Mouse (Mus musculus) MEL (cell line): Measurements from ENCODE around the gene Map3k1. TPM values are rescaled to one million over a fixed set of nuclear protein-coding genes. Genes with fewer than 3 reads are reported as not detected.

Source experiments
- DNase-seq: peaks from one replicate; pipeline ENCODE4 v3.0.0; 2011; ENCODE audit warnings: low read depth, low spot score
- H3K27ac ChIP-seq: 2 replicates; pipeline ENCODE4 v1.5.1; 2012; ENCODE audit warnings: low read depth, mild to moderate bottlenecking, control low read depth, low read length, moderate library complexity; ENCODE audit not compliant: control insufficient read depth
- H3K27me3 ChIP-seq, 2 experiments: fragments of 150-350 bp in 1 of 2; sonication (generic) in 1 of 2; 2 replicates each; pipeline ENCODE4 v1.6.1; 2012; ENCODE audit warnings: low read length in 2 of 2, mild to moderate bottlenecking in 2 of 2, improper control_type of control experiment in 1 of 2, moderate library complexity in 1 of 2; ENCODE audit not compliant: insufficient read depth in 2 of 2, control insufficient read depth in 1 of 2
- H3K36me3 ChIP-seq, 2 experiments: 2 replicates each; pipeline ENCODE4 v1.6.1; 2012 to 2014; ENCODE audit warnings: low read length in 2 of 2, improper control_type of control experiment in 1 of 2, inconsistent platforms in 1 of 2, mild to moderate bottlenecking in 1 of 2; ENCODE audit not compliant: insufficient read depth in 2 of 2, control insufficient read depth in 1 of 2
- H3K4me1 ChIP-seq, 2 experiments: fragments of 150-350 bp in 1 of 2; sonication (generic) in 1 of 2; 2 replicates each; pipeline ENCODE4 v1.6.1; 2012; ENCODE audit warnings: low read length in 2 of 2, improper control_type of control experiment in 1 of 2, mild to moderate bottlenecking in 1 of 2; ENCODE audit not compliant: insufficient read depth in 2 of 2, control insufficient read depth in 1 of 2
- H3K4me3 ChIP-seq, 2 experiments: fragments of 150-350 bp in 1 of 2; sonication (generic) in 1 of 2; 2 replicates each; pipeline ENCODE4 v1.5.1; 2012; ENCODE audit warnings: low read depth in 2 of 2, low read length in 2 of 2, mild to moderate bottlenecking in 2 of 2, moderate library complexity in 2 of 2, control low read depth in 1 of 2, improper control_type of control experiment in 1 of 2; ENCODE audit not compliant: control insufficient read depth in 1 of 2, insufficient read depth in 1 of 2
- H3K79me2 ChIP-seq: 2 replicates; pipeline ENCODE4 v1.6.1; 2012; ENCODE audit warnings: mild to moderate bottlenecking, low read length, moderate library complexity; ENCODE audit not compliant: control insufficient read depth, poor library complexity, insufficient read depth
- H3K9ac ChIP-seq: 2 replicates; pipeline ENCODE4 v1.6.1; 2012; ENCODE audit warnings: low read depth, mild to moderate bottlenecking, control low read depth, low read length, moderate library complexity; ENCODE audit not compliant: control insufficient read depth, poor library complexity, severe bottlenecking
- H3K9me3 ChIP-seq: fragments of 150-350 bp; sonication (generic); replicated peaks from 2 replicates; pipeline ENCODE4 v1.6.1; 2012; ENCODE audit warnings: mild to moderate bottlenecking, low read length, improper control_type of control experiment, moderate library complexity; ENCODE audit not compliant: insufficient read depth
- CHD1 ChIP-seq: IDR thresholded peaks from 2 replicates; pipeline ENCODE4 v1.6.1; 2012; ENCODE audit warnings: low read depth, mild to moderate bottlenecking, inconsistent platforms, low read length, improper control_type of control experiment
- CTCF ChIP-seq, 3 experiments: IDR thresholded peaks in 2 of 3; conservative IDR thresholded peaks in 1 of 3; 2 replicates each; pipeline ENCODE4 v1.5.1; 2011 to 2012; ENCODE audit warnings: low read length in 3 of 3, low read depth in 2 of 3, mild to moderate bottlenecking in 2 of 3, improper control_type of control experiment in 1 of 3, inconsistent platforms in 1 of 3, mixed read lengths in 1 of 3, moderate library complexity in 1 of 3; ENCODE audit not compliant: control insufficient read depth in 1 of 3, insufficient read depth in 1 of 3, poor library complexity in 1 of 3, severe bottlenecking in 1 of 3
- E2F4 ChIP-seq: IDR thresholded peaks from 2 replicates; pipeline ENCODE4 v1.6.1; 2011; ENCODE audit warnings: low read depth, low read length, improper control_type of control experiment, borderline replicate concordance
- EP300 ChIP-seq, 2 experiments: IDR thresholded peaks; 2 replicates each; pipeline ENCODE4 v1.6.1; 2011; ENCODE audit warnings: improper control_type of control experiment in 2 of 2, low read length in 2 of 2, low read depth in 1 of 2, mild to moderate bottlenecking in 1 of 2
- KAT2A ChIP-seq: conservative IDR thresholded peaks from 2 replicates; pipeline ENCODE4 v1.6.1; 2012; ENCODE audit warnings: low read depth, low read length, improper control_type of control experiment, inconsistent platforms
- MAX ChIP-seq: IDR thresholded peaks from 2 replicates; pipeline ENCODE4 v1.6.1; 2011; ENCODE audit warnings: low read length, improper control_type of control experiment
- MEF2A ChIP-seq: IDR thresholded peaks from 2 replicates; pipeline ENCODE4 v1.6.1; 2014; ENCODE audit warnings: low read depth, mild to moderate bottlenecking, inconsistent platforms, low read length, improper control_type of control experiment; ENCODE audit not compliant: poor library complexity, insufficient replicate concordance, severe bottlenecking; ENCODE audit errors: extremely low read depth
- MXI1 ChIP-seq: IDR thresholded peaks from 2 replicates; pipeline ENCODE4 v1.6.1; 2011; ENCODE audit warnings: mild to moderate bottlenecking, low read depth, low read length, improper control_type of control experiment
- MYB ChIP-seq: IDR thresholded peaks from 2 replicates; pipeline ENCODE4 v1.6.1; 2011; ENCODE audit warnings: mild to moderate bottlenecking, low read depth, low read length, improper control_type of control experiment
- MYC ChIP-seq: IDR thresholded peaks from 2 replicates; pipeline ENCODE4 v1.6.1; 2011; ENCODE audit warnings: low read depth, mild to moderate bottlenecking, low read length, improper control_type of control experiment, moderate library complexity
- NELFE ChIP-seq: IDR thresholded peaks from 2 replicates; pipeline ENCODE4 v1.6.1; 2011; ENCODE audit warnings: low read depth, low read length, improper control_type of control experiment
- POLR2A ChIP-seq, 2 experiments: IDR thresholded peaks; 2 replicates each; pipeline ENCODE4 v1.6.1; 2011 to 2012; ENCODE audit warnings: low read length in 2 of 2, mild to moderate bottlenecking in 2 of 2, control low read depth in 1 of 2, improper control_type of control experiment in 1 of 2, low read depth in 1 of 2, moderate library complexity in 1 of 2; ENCODE audit not compliant: control insufficient read depth in 1 of 2, insufficient read depth in 1 of 2, poor library complexity in 1 of 2
- POLR2AphosphoS5 ChIP-seq: IDR thresholded peaks from 2 replicates; pipeline ENCODE4 v1.6.1; 2012; ENCODE audit warnings: low read depth, borderline replicate concordance, mild to moderate bottlenecking, inconsistent platforms, low read length, moderate library complexity, mixed read lengths
- RAD21 ChIP-seq: IDR thresholded peaks from 2 replicates; pipeline ENCODE4 v1.6.1; 2011; ENCODE audit warnings: mild to moderate bottlenecking, low read depth, low read length, improper control_type of control experiment
- RCOR1 ChIP-seq: IDR thresholded peaks from 2 replicates; pipeline ENCODE4 v1.6.1; 2012; ENCODE audit warnings: low read depth, mild to moderate bottlenecking, inconsistent platforms, low read length, improper control_type of control experiment
- SMC3 ChIP-seq: IDR thresholded peaks from 2 replicates; pipeline ENCODE4 v1.6.1; 2011; ENCODE audit warnings: low read depth, low read length, improper control_type of control experiment
- TCF12 ChIP-seq: IDR thresholded peaks from 2 replicates; pipeline ENCODE4 v1.6.1; 2014; ENCODE audit warnings: low read depth, mild to moderate bottlenecking, inconsistent platforms, low read length, improper control_type of control experiment, moderate library complexity
- USF2 ChIP-seq, 2 experiments: IDR thresholded peaks; 2 replicates each; pipeline ENCODE4 v1.6.1; 2011 to 2012; ENCODE audit warnings: improper control_type of control experiment in 2 of 2, low read length in 2 of 2, borderline replicate concordance in 1 of 2, inconsistent platforms in 1 of 2, low read depth in 1 of 2, mild to moderate bottlenecking in 1 of 2; ENCODE audit not compliant: insufficient read depth in 1 of 2
- ZC3H11A ChIP-seq: IDR thresholded peaks from 2 replicates; pipeline ENCODE4 v1.6.1; 2012; ENCODE audit warnings: low read depth, mild to moderate bottlenecking, inconsistent platforms, low read length, improper control_type of control experiment
- ZKSCAN1 ChIP-seq: IDR thresholded peaks from 2 replicates; pipeline ENCODE4 v1.6.1; 2012; ENCODE audit warnings: low read depth, mild to moderate bottlenecking, inconsistent platforms, low read length, improper control_type of control experiment, moderate library complexity
- ZNF384 ChIP-seq: IDR thresholded peaks from 2 replicates; pipeline ENCODE4 v1.6.1; 2012; ENCODE audit warnings: low read depth, mild to moderate bottlenecking, inconsistent platforms, low read length, improper control_type of control experiment
- polyA plus RNA-seq, 2 experiments: library from polyadenylated mRNA; stranded (reverse) in 1 of 2; unstranded in 1 of 2; fragments of >175 nt in 1 of 2; fragments of >200 nt in 1 of 2; gene quantifications; 2 replicates each; pipeline versions ENCODE4 v1.2.1 to v1.2.4; 2012; ENCODE audit warnings: low replicate concordance in 2 of 2, low read depth in 1 of 2; ENCODE audit not compliant: insufficient read length in 2 of 2, insufficient read depth in 1 of 2, missing spikeins in 1 of 2
- total RNA-seq: library from RNA; depleted of rRNA; stranded (reverse); fragments of 300-350 nt; gene quantifications from 2 replicates; pipeline ENCODE4 v1.2.3, GENCODE M21; 2012

Gene Map3k1
- total and polyA plus RNA-seq, 3 experiments = 4.3 to 20.7 (median 4.4) TPM

- Histone ChIP-seq H3K27ac (no peak overlapping the region), H3K4me1 (peaks cover 2 to 7% of the 10 kb centered on the region in 2 experiments), H3K9ac (no peak overlapping the region), H3K27me3 (no peaks in the 10 kb centered on the region), H3K79me2 (no peaks in the 10 kb centered on the region), H3K9me3 (no peaks in the 10 kb centered on the region), H3K4me3 (no peak overlapping the region), H3K36me3 (peaks cover 0 to 7% of the 10 kb centered on the region in 2 experiments; a peak in 2 of 4 replicates)
- DNase-seq = no peak
- no peak for TF ChIP-seq TCF12
- no peak for TF ChIP-seq E2F4
- TF ChIP-seq EP300 (IDR thresholded peaks at IDR 0.05; ENCODE audit: low read depth in 1 of 2, low read length in 2 of 2) = no peak
- no peak for TF ChIP-seq MXI1
- TF ChIP-seq POLR2AphosphoS5 = no peak
- TF ChIP-seq CHD1 = no peak
- TF ChIP-seq ZNF384 = no peak
- no peak for TF ChIP-seq RCOR1
- no peak for TF ChIP-seq MAX
- TF ChIP-seq CTCF (IDR thresholded peaks at IDR 0.05 in 2 of 3, conservative IDR thresholded peaks at IDR 0.05 in 1 of 3; ENCODE audit: control insufficient read depth in 1 of 3, insufficient read depth in 1 of 3, low read depth in 2 of 3, low read length in 3 of 3, poor library complexity in 1 of 3, severe bottlenecking in 1 of 3) = no peak
- no peak for TF ChIP-seq USF2 (IDR thresholded peaks at IDR 0.05; ENCODE audit: borderline replicate concordance in 1 of 2, insufficient read depth in 1 of 2, low read depth in 1 of 2, low read length in 2 of 2)
- no peak for TF ChIP-seq MYB
- TF ChIP-seq ZKSCAN1 = no peak
- no peak for TF ChIP-seq RAD21
- TF ChIP-seq NELFE = no peak
- TF ChIP-seq KAT2A = no peak
- TF ChIP-seq ZC3H11A = no peak
Observed at GRCm38 (mm10) chr13:111741204-111741990, 67.4 kb downstream of the Map3k1 start.

- H3K9ac ChIP-seq = no peak overlapping the region
- DNase-seq = peak; percentile 16
- H3K4me1 ChIP-seq = peaks cover 0 to 4% of the 10 kb centered on the region in 2 experiments; a peak in 2 of 4 replicates
- no peak overlapping the region for H3K4me3 ChIP-seq
- no peaks in the 10 kb centered on the region for H3K9me3 ChIP-seq
- peaks cover 0 to 2% of the 10 kb centered on the region in 2 experiments; a peak in 1 of 4 replicates for H3K36me3 ChIP-seq
- no peak overlapping the region for H3K27ac ChIP-seq
- TF ChIP-seq CTCF (IDR thresholded peaks at IDR 0.05 in 2 of 3, conservative IDR thresholded peaks at IDR 0.05 in 1 of 3; ENCODE audit: control insufficient read depth in 1 of 3, insufficient read depth in 1 of 3, low read depth in 2 of 3, low read length in 3 of 3, poor library complexity in 1 of 3, severe bottlenecking in 1 of 3) (peak in 1 of 3 experiments; percentile 30; a peak in 1 of 6 replicates), SMC3 (peak; percentile 23; the same call in 1 of the 2 replicates), MYC (0 out of 2 replicates have a peak, but pooled peaks have one; percentile 37), MEF2A (no peak), RAD21 (peak; percentile 35), POLR2A (IDR thresholded peaks at IDR 0.05; ENCODE audit: control insufficient read depth in 1 of 2, insufficient read depth in 1 of 2, low read depth in 1 of 2, low read length in 2 of 2, poor library complexity in 1 of 2) (no peak)
- TF ChIP-seq, all 39 proteins: peak for 4
- H3K79me2 ChIP-seq = no peaks in the 10 kb centered on the region; the same call in 1 of the 2 replicates
- no peaks in the 10 kb centered on the region for H3K27me3 ChIP-seq
Observed at GRCm38 (mm10) chr13:111726898-111727297, 81.9 kb downstream of the Map3k1 start.
